Mouse (Mus musculus) liver, embryonic 13.5 days (tissue): ENCODE measurements around the gene Sdccag8. TPM values are rescaled to one million over a fixed set of nuclear protein-coding genes. Genes with fewer than 3 reads are reported as not detected.
A peak's percentile ranks its signal among the peaks of the same experiment; 100 is the strongest.

ENCODE experiments used
- ATAC-seq: fragments of 200-750 bp; cut with Nextera tagmentation; 2 replicates; pipeline ENCODE4 v1.8.0; 2017; ENCODE audit warnings: low read depth, mild to moderate bottlenecking, moderate number of reproducible peaks, moderate library complexity
- DNase-seq: peaks from one replicate; pipeline ENCODE4 v3.0.0; 2022
- H3K27ac ChIP-seq: fragments of 300-500 bp; sonication (generic); 2 replicates; pipeline ENCODE4 v1.5.1; 2015; ENCODE audit warnings: moderate library complexity, mild to moderate bottlenecking, inconsistent platforms
- H3K27me3 ChIP-seq: fragments of 300-500 bp; sonication (generic); 2 replicates; pipeline ENCODE4 v1.6.1; 2015; ENCODE audit warnings: mild to moderate bottlenecking, inconsistent platforms
- H3K36me3 ChIP-seq: fragments of 300-500 bp; sonication (generic); 2 replicates; pipeline ENCODE4 v1.6.1; 2015; ENCODE audit warnings: mild to moderate bottlenecking, inconsistent platforms
- H3K4me1 ChIP-seq: fragments of 300-500 bp; sonication (generic); replicated peaks from 2 replicates; pipeline ENCODE4 v1.6.1; 2015; ENCODE audit warnings: inconsistent platforms
- H3K4me2 ChIP-seq: fragments of 300-500 bp; sonication (generic); 2 replicates; pipeline ENCODE4 v1.6.1; 2015; ENCODE audit warnings: inconsistent platforms, mild to moderate bottlenecking, moderate library complexity
- H3K4me3 ChIP-seq: fragments of 300-500 bp; sonication (generic); replicated peaks from 2 replicates; pipeline ENCODE4 v1.5.1; 2015; ENCODE audit warnings: mild to moderate bottlenecking, inconsistent platforms
- H3K9ac ChIP-seq: fragments of 300-500 bp; sonication (generic); 2 replicates; pipeline ENCODE4 v1.6.1; 2015; ENCODE audit warnings: mild to moderate bottlenecking, inconsistent platforms
- H3K9me3 ChIP-seq: fragments of 300-500 bp; sonication (generic); replicated peaks from 2 replicates; pipeline ENCODE4 v1.6.1; 2016; ENCODE audit warnings: inconsistent platforms
- WGBS: fragments of 180-500 bp; shearing (Covaris S2); methylation state at CpG from one replicate; pipeline ENCODE4 v1.1.7; 2015; ENCODE audit not compliant: insufficient replicate concordance; 5-methylcytosine and 5-hydroxymethylcytosine counted together
- polyA plus RNA-seq: library from polyadenylated mRNA; unstranded; fragments of >200 nt; fragmentation: Nextera tagmentation; extraction: Ambion mirVana; gene quantifications from 2 replicates; pipeline ENCODE4 v1.2.1, GENCODE M21; 2015

Sdccag8 gene
- polyA plus RNA-seq, 1 experiment from 2014 or later: 5.7 TPM

DNA sequence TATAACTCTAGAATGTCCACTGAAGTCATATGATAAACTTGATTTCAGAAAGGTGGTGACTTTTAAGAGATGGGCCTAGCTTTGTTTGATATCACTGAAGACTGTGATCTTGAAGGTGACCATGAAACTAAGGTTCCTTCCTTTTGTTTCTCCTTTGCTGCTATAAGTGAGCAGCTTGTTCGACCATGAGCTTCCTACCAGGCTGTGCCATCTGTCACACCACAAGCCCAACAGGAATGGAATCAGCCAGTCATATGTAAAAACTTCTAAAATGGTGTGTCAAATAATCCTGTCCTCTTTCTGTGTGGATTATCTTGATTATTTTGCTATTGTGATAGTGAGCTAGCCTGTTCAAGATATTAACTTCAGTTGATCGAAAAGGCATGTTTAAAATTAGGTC, 221.0 kb downstream of the Sdccag8 start:
- no peak overlapping the region for H3K4me2 ChIP-seq
- H3K4me1 ChIP-seq: no peaks in the 10 kb centered on the region
- no peaks in the 10 kb centered on the region for H3K27me3 ChIP-seq
- ATAC-seq: no peak
- H3K36me3 ChIP-seq: no peaks in the 10 kb centered on the region
- no peak overlapping the region for H3K4me3 ChIP-seq
- 60% methylated on average over 2 of the region's 2 CpGs for WGBS
- H3K27ac ChIP-seq: no peak overlapping the region
- no peaks in the 10 kb centered on the region for H3K9me3 ChIP-seq
- no peak for DNase-seq
- H3K9ac ChIP-seq: no peak overlapping the region

DNA sequence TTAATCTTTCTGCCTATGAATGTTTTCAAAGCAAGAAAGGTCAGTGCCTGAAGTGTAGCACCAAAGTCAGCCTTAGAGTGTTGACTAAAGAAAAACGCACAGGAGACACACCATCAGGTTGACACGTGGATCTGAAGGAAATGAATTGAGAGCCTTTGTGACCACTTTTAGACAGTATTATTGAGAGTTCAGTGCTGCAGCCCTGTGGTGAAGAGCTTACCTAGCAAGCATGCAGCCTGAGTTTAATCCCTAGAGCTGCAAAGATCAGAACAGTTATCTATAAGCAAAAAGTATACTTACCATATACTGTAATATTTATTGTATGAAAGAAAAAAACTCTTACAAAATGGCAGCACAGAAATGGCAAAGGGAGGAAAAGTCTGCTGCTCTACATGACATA, 223.9 kb downstream of the Sdccag8 start:
- no peaks in the 10 kb centered on the region for H3K9me3 ChIP-seq
- H3K36me3 ChIP-seq: no peaks in the 10 kb centered on the region
- no peak overlapping the region for H3K4me3 ChIP-seq
- H3K4me1 ChIP-seq: no peaks in the 10 kb centered on the region
- DNase-seq: no peak
- no peak overlapping the region for H3K27ac ChIP-seq
- no peak overlapping the region for H3K4me2 ChIP-seq
- ATAC-seq: no peak
- no peaks in the 10 kb centered on the region for H3K27me3 ChIP-seq
- WGBS: 49% methylated on average over 2 of the region's 2 CpGs
- no peak overlapping the region for H3K9ac ChIP-seq

DNA sequence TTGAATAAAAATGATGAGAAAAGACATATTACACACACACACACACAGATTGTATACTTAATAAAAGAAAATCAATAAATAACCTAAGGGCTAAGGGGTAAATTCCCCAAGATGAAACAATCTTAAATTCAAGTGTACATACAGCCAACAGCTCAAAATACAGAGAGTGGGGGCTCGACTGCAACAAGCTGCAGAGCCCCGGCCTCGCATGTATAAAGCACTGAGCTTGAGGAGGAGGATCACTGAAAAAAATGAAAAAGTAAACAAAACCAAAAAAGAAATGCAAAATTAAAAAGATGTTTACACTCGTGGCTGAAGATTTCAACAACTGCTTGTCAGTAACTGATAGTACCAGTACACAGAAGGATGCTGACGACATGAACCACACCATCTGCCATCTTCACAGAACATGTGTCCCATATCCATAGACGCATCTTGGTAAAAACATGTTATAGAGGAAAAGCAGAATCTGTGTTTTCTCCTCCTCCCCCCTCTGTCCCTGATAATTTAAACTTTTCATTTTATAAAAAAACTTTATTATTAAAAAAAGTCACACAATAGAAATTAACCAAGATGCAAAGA, 224.7 kb downstream of the Sdccag8 start:
- Histone ChIP-seq H3K9me3 (no peaks in the 10 kb centered on the region), H3K9ac (no peak overlapping the region), H3K27ac (no peak overlapping the region), H3K4me3 (no peak overlapping the region), H3K27me3 (no peaks in the 10 kb centered on the region), H3K36me3 (no peaks in the 10 kb centered on the region), H3K4me1 (no peaks in the 10 kb centered on the region), H3K4me2 (no peak overlapping the region)
- DNase-seq (no peak), ATAC-seq (no peak)
- 64% methylated on average over 6 of the region's 6 CpGs for WGBS

DNA sequence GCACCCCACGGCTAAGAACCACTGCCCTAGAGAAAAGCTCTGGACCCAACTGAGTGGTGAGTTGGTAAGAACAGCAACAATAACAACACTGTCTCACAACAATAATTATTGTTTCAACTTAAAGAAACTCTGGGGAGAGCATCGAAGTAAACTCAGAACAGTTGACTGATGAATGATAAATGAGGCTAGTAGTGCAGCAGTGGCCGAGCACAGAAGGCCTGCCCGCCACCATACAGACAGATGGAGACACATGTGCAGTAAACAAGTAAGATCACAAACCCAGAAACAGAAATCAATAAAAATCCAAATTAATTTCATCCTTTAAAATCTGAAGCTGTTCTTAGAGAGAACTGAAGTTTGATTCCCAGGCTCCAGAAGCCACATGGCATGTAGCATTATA, 225.6 kb downstream of the Sdccag8 start:
- Histone ChIP-seq H3K27ac (no peak overlapping the region), H3K36me3 (no peaks in the 10 kb centered on the region), H3K4me1 (no peaks in the 10 kb centered on the region), H3K4me3 (no peak overlapping the region), H3K27me3 (no peaks in the 10 kb centered on the region), H3K9me3 (no peaks in the 10 kb centered on the region), H3K4me2 (no peak overlapping the region), H3K9ac (no peak overlapping the region)
- ATAC-seq: no peak
- 75% methylated on average over 4 of the region's 4 CpGs for WGBS
- DNase-seq: no peak

DNA sequence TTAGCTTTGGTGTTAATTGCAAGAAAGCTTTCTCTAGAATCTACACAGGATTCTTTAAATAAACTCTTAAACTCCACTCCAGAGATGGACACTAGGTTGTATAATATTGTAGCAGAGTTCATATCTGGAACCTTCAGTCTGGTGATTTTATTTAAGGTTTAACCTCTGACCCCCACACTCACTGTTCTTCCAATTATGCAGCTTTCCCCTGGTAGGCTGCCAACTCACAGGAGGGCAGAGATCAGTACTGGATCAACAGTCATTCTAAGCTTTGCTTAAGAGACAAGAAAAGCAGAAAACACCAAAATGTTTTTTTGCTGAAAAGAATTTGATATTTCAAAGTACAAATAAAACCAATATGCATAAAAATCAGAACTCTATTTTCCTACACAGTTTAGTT, 231.4 kb downstream of the Sdccag8 start:
- DNase-seq (no peak), ATAC-seq (peak; percentile 54; the same call in 1 of the 2 replicates)
- Histone ChIP-seq H3K4me3 (no peak overlapping the region), H3K27me3 (no peaks in the 10 kb centered on the region), H3K4me2 (no peak overlapping the region), H3K9ac (no peak overlapping the region), H3K9me3 (no peaks in the 10 kb centered on the region), H3K27ac (no peak overlapping the region), H3K4me1 (no peaks in the 10 kb centered on the region), H3K36me3 (no peaks in the 10 kb centered on the region)

DNA sequence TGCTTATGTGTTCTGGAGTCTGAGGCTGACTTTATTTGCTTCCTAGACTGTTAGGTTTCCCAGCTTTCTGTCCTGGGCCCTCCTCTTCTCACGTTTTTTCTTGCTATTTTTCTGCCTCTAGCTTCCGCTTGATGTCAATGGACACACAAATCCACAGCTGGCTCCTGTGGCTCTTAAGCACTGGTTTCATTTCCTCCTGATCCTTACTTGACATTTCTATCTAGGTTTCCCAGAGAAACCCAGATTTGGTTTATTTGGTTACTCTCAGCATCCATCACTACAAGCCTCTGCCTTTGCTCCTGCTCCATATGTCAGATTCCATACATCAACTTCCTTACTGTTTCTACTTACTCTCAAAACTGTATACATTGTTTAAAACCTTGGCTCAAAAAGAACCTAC, 232.5 kb downstream of the Sdccag8 start:
- Histone ChIP-seq H3K9me3 (no peaks in the 10 kb centered on the region), H3K4me2 (no peak overlapping the region), H3K36me3 (no peaks in the 10 kb centered on the region), H3K9ac (no peak overlapping the region), H3K4me1 (no peaks in the 10 kb centered on the region), H3K27me3 (no peaks in the 10 kb centered on the region), H3K4me3 (no peak overlapping the region), H3K27ac (no peak overlapping the region)
- DNase-seq (no peak), ATAC-seq (no peak)
- WGBS: 57% methylated on average over 2 of the region's 2 CpGs

DNA sequence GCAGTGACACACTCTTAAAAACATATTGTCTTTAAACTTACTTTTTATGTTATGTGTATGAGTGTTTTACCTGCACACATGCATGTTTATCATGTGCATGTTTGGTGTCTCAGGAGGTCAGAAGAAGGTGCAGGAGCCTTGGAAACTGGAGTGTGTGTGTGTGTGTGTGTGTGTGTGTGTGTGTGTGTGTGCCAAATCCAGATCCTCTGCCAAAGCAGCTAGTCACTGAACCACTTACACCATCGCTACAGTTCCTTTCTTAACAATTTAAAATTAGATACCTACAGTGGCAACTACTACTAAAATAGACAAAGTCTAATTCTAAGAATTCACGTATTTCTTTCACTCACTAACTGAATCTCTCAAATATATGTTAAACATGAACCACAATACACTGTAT, 234.3 kb downstream of the Sdccag8 start:
- 59% methylated on average over 2 of the region's 2 CpGs for WGBS
- no peak for ATAC-seq

DNA sequence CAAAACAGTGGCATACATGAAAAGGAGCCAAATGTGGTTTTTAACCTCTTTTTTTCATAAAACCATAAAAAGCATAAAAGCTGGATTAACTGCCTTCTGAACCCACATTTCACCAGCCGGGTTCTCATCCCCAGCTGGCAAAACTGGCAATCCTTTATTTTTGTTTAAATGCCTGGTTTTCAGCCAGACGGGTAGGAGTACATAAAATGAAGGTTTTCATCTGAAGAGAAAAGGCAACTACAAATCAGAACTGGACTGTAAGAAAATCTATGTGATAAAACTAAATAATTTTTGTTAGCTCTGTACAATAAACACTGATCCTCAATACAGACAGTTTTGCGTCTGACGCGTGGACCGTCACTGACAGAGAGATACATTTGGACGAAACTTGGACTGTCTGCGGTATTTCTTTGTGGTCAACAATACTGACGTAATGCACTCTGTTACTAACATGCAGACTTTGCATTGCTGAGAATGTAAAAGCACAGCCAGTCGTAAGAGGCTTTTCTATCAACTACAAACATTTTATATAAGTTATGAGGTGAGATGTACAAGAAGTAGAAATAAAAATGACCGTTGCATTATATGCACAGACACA, 237.0 kb downstream of the Sdccag8 start:
- no peak overlapping the region for H3K4me2 ChIP-seq
- WGBS: 82% methylated on average over 11 of the region's 11 CpGs
- no peaks in the 10 kb centered on the region for H3K36me3 ChIP-seq
- no peaks in the 10 kb centered on the region for H3K27me3 ChIP-seq
- ATAC-seq (no peak), DNase-seq (no peak)
- no peak overlapping the region for H3K4me3 ChIP-seq
- no peak overlapping the region for H3K27ac ChIP-seq
- no peak overlapping the region for H3K9ac ChIP-seq
- H3K4me1 ChIP-seq: no peaks in the 10 kb centered on the region
- H3K9me3 ChIP-seq: no peaks in the 10 kb centered on the region

More for the DNA sequence above, 234.3 kb downstream of the Sdccag8 start:
- DNase-seq: no peak
- H3K4me2 ChIP-seq: no peak overlapping the region
- H3K4me3 ChIP-seq: no peak overlapping the region
- H3K9ac ChIP-seq: no peak overlapping the region
- no peak overlapping the region for H3K27ac ChIP-seq
- H3K4me1 ChIP-seq: no peaks in the 10 kb centered on the region
- H3K36me3 ChIP-seq: no peaks in the 10 kb centered on the region
- no peaks in the 10 kb centered on the region for H3K9me3 ChIP-seq
- H3K27me3 ChIP-seq: no peaks in the 10 kb centered on the region

DNA sequence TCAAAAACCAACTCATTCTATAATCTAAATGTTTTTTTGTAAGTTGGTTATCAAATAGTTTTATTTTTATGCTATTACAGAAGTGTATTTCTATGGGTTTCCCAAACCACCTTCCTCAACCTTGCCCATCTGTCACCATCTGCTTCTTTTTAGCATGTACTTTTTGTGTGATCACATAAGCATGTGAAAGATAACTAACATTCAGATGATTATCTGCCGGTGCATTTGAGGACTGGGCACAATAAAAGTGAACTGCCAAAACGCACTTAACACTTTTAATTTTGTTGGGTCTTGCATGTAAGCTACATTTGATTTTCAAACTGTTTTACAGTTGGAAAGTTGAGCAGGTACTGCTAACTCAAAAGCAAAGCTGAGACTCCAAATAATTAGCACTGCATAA, 240.4 kb downstream of the Sdccag8 start:
- WGBS: 67% methylated on average over 2 of the region's 2 CpGs
- Histone ChIP-seq H3K4me3 (no peak overlapping the region), H3K36me3 (no peaks in the 10 kb centered on the region), H3K9ac (no peak overlapping the region), H3K9me3 (no peaks in the 10 kb centered on the region), H3K27ac (no peak overlapping the region), H3K4me2 (no peak overlapping the region), H3K4me1 (no peaks in the 10 kb centered on the region), H3K27me3 (no peaks in the 10 kb centered on the region)
- no peak for ATAC-seq
- no peak for DNase-seq

DNA sequence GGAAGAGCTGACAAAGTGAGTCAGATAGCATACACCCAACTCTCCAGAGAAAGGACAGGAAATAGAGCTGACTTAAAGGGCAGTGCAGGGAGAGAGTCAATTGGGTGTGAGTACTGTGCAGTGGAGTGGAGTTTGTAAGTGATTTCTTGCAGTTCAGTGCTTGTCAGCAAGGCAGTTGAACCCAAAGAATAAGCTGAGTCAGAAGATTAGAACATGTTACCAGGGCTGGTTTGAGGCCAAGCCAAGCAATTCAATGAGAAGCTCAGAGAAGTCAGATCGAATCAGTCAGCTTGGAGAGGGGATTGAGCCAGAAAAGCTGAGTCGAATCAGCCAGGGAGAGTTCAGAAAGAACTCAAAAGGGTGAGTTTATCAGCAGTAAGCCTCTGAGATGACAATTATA, 247.3 kb downstream of the Sdccag8 start:
- 65% methylated on average over 2 of the region's 2 CpGs for WGBS
- H3K36me3 ChIP-seq: no peaks in the 10 kb centered on the region
- H3K9me3 ChIP-seq: no peaks in the 10 kb centered on the region
- H3K9ac ChIP-seq: no peak overlapping the region
- no peaks in the 10 kb centered on the region for H3K4me1 ChIP-seq
- no peak overlapping the region for H3K27ac ChIP-seq
- no peak overlapping the region for H3K4me3 ChIP-seq
- no peaks in the 10 kb centered on the region for H3K27me3 ChIP-seq
- ATAC-seq: no peak
- H3K4me2 ChIP-seq: no peak overlapping the region
- no peak for DNase-seq

DNA sequence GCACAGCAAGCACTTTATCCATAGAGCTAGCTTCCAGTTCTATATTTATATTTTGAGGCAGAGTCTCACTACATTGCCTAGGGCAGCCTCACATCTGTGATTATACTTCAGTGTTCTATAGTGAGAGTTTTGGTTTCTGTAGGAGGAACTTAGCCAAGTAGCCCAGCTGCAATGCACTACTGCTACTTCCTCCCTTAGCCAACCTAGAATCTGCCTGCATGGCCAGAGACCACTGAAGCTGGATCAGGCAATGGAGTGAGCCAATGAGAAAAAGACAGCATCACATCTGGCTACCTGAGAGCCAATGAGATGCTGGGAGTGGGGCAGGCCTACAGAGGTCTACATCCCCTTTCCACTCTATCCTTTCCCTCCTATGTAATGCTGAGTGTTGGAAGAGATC, 251.3 kb downstream of the Sdccag8 start:
- no peak overlapping the region for H3K27ac ChIP-seq
- no peak for ATAC-seq

DNA sequence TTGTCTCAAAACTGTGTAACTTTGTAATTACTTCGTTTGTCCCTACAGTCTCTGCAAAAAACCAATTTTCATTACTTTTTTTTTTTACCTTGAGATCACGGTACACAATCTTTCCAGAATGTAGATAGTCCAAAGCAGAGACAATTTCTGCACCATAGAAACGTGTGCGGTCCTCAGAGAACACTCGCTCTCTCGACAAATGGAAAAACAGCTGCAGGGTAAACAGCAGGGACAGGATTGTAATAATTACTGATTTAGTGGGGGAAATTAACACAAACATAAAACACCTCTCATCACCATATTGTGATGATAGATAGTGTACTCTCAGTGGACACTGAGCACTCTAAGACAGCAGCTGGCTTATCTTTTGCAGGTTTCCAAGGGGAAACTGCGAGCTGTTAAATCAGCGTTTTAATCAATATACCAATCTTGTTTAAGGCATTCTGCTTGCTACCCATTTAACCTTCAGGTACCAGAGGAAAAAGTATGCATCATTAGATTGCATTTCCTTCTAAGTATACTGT, 252.7 kb downstream of the Sdccag8 start:
- WGBS: 68% methylated on average over 8 of the region's 8 CpGs
- Histone ChIP-seq H3K27ac (no peak overlapping the region), H3K4me3 (no peak overlapping the region), H3K27me3 (no peaks in the 10 kb centered on the region), H3K36me3 (no peaks in the 10 kb centered on the region), H3K4me2 (no peak overlapping the region), H3K4me1 (no peaks in the 10 kb centered on the region), H3K9ac (no peak overlapping the region), H3K9me3 (no peaks in the 10 kb centered on the region)
- no peak for DNase-seq
- no peak for ATAC-seq

More for the DNA sequence above, 251.3 kb downstream of the Sdccag8 start:
- no peaks in the 10 kb centered on the region for H3K27me3 ChIP-seq
- no peaks in the 10 kb centered on the region for H3K36me3 ChIP-seq
- no peak for DNase-seq
- H3K9me3 ChIP-seq: no peaks in the 10 kb centered on the region
- no peak overlapping the region for H3K4me3 ChIP-seq
- H3K9ac ChIP-seq: no peak overlapping the region
- no peak overlapping the region for H3K4me2 ChIP-seq
- no peaks in the 10 kb centered on the region for H3K4me1 ChIP-seq
